Mouse (Mus musculus): Measurements from ENCODE around the gene Suz12. TPM values are rescaled to one million over a fixed set of nuclear protein-coding genes. Genes with fewer than 3 reads are reported as not detected.
A peak's percentile ranks its signal among the peaks of the same experiment; 100 is the strongest.

Gene Suz12
- total RNA-seq, 2 experiments from 2014 or later, result 33.9 to 38.1 TPM

DNA sequence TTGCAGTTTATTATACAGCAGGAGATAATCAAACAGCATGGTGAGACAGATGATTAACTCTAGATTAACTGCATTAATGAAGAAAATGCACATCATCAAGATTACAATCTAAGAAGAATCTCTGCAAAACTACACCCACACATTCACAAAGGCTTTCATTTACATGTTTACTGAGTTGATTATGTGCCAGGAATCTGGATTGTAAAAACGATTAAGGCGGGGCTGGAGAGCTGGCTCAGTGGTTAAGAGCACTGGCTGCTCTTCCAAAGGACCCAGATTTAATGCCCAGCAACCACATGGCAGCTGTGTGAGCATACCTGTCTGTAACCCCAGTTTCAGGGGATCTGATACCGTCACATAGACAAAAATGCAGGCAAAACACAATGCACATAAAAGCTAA, 76.9 kb downstream of the Suz12 start:
- DNase-seq (ENCODE audit: extremely low spot score in 1 of 2, low spot score in 1 of 2), result no peak

- DNase-seq (ENCODE audit: extremely low spot score in 1 of 2, low spot score in 1 of 2), result no peak
Observed at GRCm38 (mm10) chr11:80071039-80071438, 78.1 kb downstream of the Suz12 start.

DNA sequence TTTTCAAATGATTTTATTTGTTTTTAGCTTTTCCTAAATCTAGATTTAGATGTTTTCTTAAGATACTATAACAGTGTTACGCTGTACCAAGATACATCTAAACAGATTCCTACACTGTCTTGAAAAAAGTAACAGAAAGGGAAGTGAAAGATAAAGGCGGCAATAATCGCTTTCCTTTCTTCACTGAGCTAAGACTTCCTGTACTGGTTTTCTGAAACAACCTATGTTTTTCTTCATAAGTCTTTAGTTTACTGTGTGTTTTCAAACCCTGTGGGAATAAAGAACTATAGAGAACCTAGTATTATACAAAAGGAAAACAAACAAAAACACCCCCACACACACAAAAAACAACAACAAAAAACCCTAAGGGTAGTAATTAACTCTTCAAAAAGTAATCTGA, 79.5 kb downstream of the Suz12 start:
- DNase-seq (ENCODE audit: extremely low spot score in 1 of 2, low spot score in 1 of 2), result no peak

DNA sequence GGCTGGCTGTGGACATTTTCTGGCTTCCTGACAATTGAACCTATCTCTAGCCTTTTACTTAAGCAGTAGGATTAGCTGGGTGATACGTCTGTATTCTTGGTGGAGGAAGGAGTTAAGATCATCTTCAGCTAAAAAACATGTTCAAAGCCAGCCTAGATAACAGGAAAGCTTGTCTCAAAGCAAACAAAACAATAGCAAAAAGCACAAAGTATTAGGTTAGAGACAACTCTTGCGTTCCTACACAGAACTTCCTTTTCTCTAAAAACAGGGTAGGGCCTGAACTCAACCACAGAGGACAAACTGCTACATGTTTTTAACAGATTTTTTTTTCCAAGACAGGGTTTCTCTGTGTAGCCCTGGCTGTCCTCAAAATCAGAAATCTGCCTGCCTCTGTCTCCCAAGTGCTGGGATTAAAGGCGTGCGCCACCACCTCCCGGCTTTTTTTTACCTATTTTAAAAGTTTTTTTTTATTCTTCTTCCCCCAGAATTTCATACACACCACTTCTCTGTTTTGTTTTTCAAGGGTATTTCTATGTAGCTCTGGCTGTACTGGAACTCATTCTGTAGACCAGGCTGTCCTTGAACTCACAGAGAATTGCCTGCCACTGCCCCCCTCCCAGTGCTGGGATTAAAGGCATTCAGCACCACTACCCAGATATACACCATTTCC, 82.8 kb downstream of the Suz12 start:
- no peak for DNase-seq (ENCODE audit: extremely low spot score in 1 of 2, low spot score in 1 of 2)

GRCm38 (mm10) chr11:80077784-80078545, 85.1 kb downstream of the Suz12 start:
- no peak for DNase-seq (ENCODE audit: extremely low spot score in 1 of 2, low spot score in 1 of 2)

- DNase-seq (ENCODE audit: extremely low spot score in 1 of 2, low spot score in 1 of 2), result no peak
Observed at GRCm38 (mm10) chr11:80078831-80079230, 85.9 kb downstream of the Suz12 start.

- no peak for DNase-seq (ENCODE audit: extremely low spot score in 1 of 2, low spot score in 1 of 2)
Observed at GRCm38 (mm10) chr11:80079751-80080150, 86.8 kb downstream of the Suz12 start.

DNA sequence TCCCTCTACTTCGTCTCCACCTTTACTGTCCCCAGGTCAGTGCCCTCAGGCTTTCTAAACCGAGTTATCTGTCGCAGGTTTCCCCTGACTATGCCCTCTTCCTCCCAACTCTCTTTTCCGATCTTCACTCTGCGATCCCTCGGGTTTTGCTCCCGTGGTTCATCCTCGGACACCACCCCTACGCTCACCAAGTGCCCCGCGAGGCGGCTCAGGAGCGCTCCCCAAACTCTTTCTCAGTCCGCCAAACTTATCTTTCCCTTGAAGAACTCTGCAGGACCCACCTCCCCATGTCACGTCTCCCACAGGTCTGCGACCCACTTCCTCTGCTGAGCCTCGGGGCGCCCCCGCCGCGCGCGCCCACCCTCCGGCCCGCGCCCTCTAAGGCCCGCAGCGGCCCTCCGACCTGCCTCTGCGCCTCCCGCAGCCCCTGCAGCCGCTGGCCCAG, 87.5 kb downstream of the Suz12 start:
- no peak for DNase-seq (ENCODE audit: extremely low spot score in 1 of 2, low spot score in 1 of 2)

- DNase-seq (ENCODE audit: extremely low spot score in 1 of 2, low spot score in 1 of 2), result peak; percentile 85 to 87
Observed at GRCm38 (mm10) chr11:80080826-80081728, 88.2 kb downstream of the Suz12 start, which contains the start of gene Crlf3. Gene Crlf3, minus strand, starts transcription at chr11:80080991.

DNA sequence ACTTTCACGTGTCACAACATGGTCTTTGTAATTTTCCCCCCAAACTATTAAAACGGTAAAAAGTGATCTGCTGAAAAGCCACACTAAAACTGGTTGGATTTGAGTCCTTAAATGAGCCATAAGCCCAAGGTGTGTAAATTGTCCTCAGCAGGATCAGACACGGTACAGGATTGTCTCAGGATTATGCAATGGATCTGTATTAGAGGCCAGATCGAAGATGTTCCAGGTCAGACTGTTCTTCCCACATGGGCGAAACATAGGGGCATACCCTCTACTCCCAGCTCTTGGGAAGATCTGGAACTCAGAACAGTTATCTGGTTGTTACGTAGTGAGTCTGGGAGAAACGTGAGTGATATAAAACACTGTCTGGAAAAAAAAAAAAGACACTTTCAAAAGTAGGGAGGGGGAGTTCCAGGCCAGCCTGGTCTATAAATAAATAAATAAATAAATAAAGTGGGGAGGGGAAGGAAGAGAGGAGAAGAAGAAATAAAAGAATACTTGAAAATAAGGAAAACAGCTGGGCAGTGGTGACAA, 88.9 kb downstream of the Suz12 start:
- DNase-seq (ENCODE audit: extremely low spot score in 1 of 2, low spot score in 1 of 2), result no peak

Other genes with a start within 250 kb of the Suz12 start
- gene Utp6, start 30.7 kb upstream of the Suz12 start, total RNA-seq (2021), result 10 to 100 TPM; 32.3 to 36.1 TPM
- gene Crlf3, start 87.9 kb downstream of the Suz12 start, total RNA-seq (2021), result 10 to 100 TPM; 16.7 to 22.1 TPM
- gene Atad5, start 96.3 kb downstream of the Suz12 start, total RNA-seq (2021), result 1 to 10 TPM; 3.5 to 4.1 TPM
- 10 to 100 TPM in 1 of 2 experiments, 1 to 10 TPM in 1; 9.2 to 10.8 TPM for gene Tefm, start 149.1 kb downstream of the Suz12 start, total RNA-seq (2021)
- 1 to 10 TPM; 7.0 to 7.4 TPM for gene Adap2, start 161.0 kb downstream of the Suz12 start, total RNA-seq (2021)
- 1 to 10 TPM; 3.5 to 3.9 TPM for gene Rnf135, start 190.7 kb downstream of the Suz12 start, total RNA-seq (2021)
- 10 to 100 TPM; 68.2 to 71.2 TPM for gene Rhot1, start 215.9 kb downstream of the Suz12 start, total RNA-seq (2021)